Mouse (Mus musculus) hindbrain, postnatal 0 days (tissue): ENCODE data around the gene Zscan29. TPM values are rescaled to one million over a fixed set of nuclear protein-coding genes. Genes with fewer than 3 reads are reported as not detected.
"Not testable (repeated sequence)": the region's sequence is repeated elsewhere in the genome, so short reads cannot be mapped to it uniquely, and the experiment has no call there.

Experiments used
- ATAC-seq: fragments of 200-750 bp; cut with Nextera tagmentation; 2 replicates; pipeline ENCODE4 v1.8.0; 2017; ENCODE audit warnings: mild to moderate bottlenecking, moderate TSS enrichment, moderate library complexity
- DNase-seq: peaks from one replicate; pipeline ENCODE4 v3.0.0-alpha.2; 2015; ENCODE audit warnings: low spot score
- H3K27ac ChIP-seq: fragments of 300-500 bp; sonication (generic); 2 replicates; pipeline ENCODE4 v1.5.1; 2014; ENCODE audit warnings: mild to moderate bottlenecking
- H3K27me3 ChIP-seq: fragments of 300-500 bp; sonication (generic); 2 replicates; pipeline ENCODE4 v1.6.1; 2014; ENCODE audit warnings: low read length, mixed read lengths; ENCODE audit not compliant: insufficient read depth
- H3K36me3 ChIP-seq: fragments of 300-500 bp; sonication (generic); 2 replicates; pipeline ENCODE4 v1.6.1; 2014; ENCODE audit warnings: low read length, mixed read lengths; ENCODE audit not compliant: insufficient read depth
- H3K4me1 ChIP-seq: fragments of 300-500 bp; sonication (generic); 2 replicates; pipeline ENCODE4 v1.6.1; 2014; ENCODE audit warnings: antibody characterized with exemption, low read length, mixed read lengths; ENCODE audit not compliant: insufficient read depth
- H3K4me2 ChIP-seq: fragments of 300-500 bp; sonication (generic); 2 replicates; pipeline ENCODE4 v1.6.1; 2014; ENCODE audit warnings: low read depth, mild to moderate bottlenecking, low read length, moderate library complexity, mixed read lengths
- H3K4me3 ChIP-seq: fragments of 300-500 bp; sonication (generic); 2 replicates; pipeline ENCODE4 v1.5.1; 2014; ENCODE audit warnings: low read length
- H3K9ac ChIP-seq: fragments of 300-500 bp; sonication (generic); replicated peaks from 2 replicates; pipeline ENCODE4 v1.6.1; 2014; ENCODE audit warnings: mild to moderate bottlenecking, low read length, moderate library complexity, mixed read lengths
- H3K9me3 ChIP-seq: fragments of 300-500 bp; sonication (generic); 2 replicates; pipeline ENCODE4 v1.6.1; 2016; ENCODE audit warnings: low read length, mixed read lengths
- CTCF ChIP-seq: IDR thresholded peaks from 2 replicates; pipeline ENCODE4 v1.5.1; 2016; ENCODE audit warnings: antibody characterized with exemption, control low read depth, low read depth
- WGBS: fragments of 180-500 bp; shearing (Covaris S2); extraction: QIAGEN DNeasy Blood & Tissue Kit; methylation state at CpG from one replicate; pipeline ENCODE4 v1.1.7; 2014; 5-methylcytosine and 5-hydroxymethylcytosine counted together
- polyA plus RNA-seq: library from polyadenylated mRNA; unstranded; fragments of >200 nt; fragmentation: Nextera tagmentation; extraction: Ambion mirVana; gene quantifications from 2 replicates; pipeline ENCODE4 v1.2.1, GENCODE M21; 2015
- total RNA-seq: library from RNA; depleted of rRNA; stranded (reverse); fragments of >200 nt; gene quantifications from 2 replicates; pipeline ENCODE4 v1.2.3, GENCODE M21; 2014

Zscan29 gene
- total and polyA plus RNA-seq, 2 experiments from 2014 or later = 5.3 to 5.7 TPM

- Histone ChIP-seq H3K9me3 (no peaks in the 10 kb centered on the region), H3K4me2 (no peak overlapping the region), H3K9ac (no peak overlapping the region), H3K4me1 (peaks cover 16% of the 10 kb centered on the region), H3K27me3 (no peaks in the 10 kb centered on the region), H3K4me3 (no peak overlapping the region), H3K36me3 (no peaks in the 10 kb centered on the region), H3K27ac (no peak overlapping the region)
- no peak for DNase-seq
- 96% methylated on average over 4 of the region's 4 CpGs for WGBS
- no peak for ATAC-seq
- no peak for TF ChIP-seq CTCF
Measured at GRCm38 (mm10) chr2:121137371-121137770, 33.6 kb downstream of the Zscan29 start.

DNA sequence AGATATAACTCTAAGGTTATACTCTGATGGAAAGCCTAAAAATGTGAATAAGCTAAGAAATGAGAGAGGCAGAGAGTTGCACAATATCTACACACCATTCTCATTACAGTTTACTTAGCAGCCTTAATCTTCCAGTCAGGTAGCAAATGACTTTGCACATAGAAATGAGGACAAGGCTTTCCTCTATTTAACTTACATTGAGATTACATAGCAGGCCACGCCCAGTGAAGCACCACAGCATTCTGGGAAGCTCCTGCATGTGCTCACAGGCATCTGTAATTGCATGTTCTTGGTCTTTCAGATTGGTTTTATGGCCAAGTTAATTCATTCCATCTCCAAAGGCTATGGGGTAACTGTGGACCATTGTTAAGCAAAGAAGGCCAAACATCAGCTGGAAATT lies 38.1 kb downstream of the Zscan29 start:
- Histone ChIP-seq H3K27me3 (no peaks in the 10 kb centered on the region), H3K4me1 (no peaks in the 10 kb centered on the region; the same call in none of the 2 replicates), H3K4me3 (no peak overlapping the region), H3K36me3 (no peaks in the 10 kb centered on the region), H3K9ac (no peak overlapping the region), H3K4me2 (no peak overlapping the region), H3K27ac (no peak overlapping the region), H3K9me3 (no peaks in the 10 kb centered on the region)
- WGBS = 82% methylated on average over 1 of the region's 1 CpGs
- no peak for DNase-seq
- ATAC-seq = no peak
- no peak for TF ChIP-seq CTCF

DNA sequence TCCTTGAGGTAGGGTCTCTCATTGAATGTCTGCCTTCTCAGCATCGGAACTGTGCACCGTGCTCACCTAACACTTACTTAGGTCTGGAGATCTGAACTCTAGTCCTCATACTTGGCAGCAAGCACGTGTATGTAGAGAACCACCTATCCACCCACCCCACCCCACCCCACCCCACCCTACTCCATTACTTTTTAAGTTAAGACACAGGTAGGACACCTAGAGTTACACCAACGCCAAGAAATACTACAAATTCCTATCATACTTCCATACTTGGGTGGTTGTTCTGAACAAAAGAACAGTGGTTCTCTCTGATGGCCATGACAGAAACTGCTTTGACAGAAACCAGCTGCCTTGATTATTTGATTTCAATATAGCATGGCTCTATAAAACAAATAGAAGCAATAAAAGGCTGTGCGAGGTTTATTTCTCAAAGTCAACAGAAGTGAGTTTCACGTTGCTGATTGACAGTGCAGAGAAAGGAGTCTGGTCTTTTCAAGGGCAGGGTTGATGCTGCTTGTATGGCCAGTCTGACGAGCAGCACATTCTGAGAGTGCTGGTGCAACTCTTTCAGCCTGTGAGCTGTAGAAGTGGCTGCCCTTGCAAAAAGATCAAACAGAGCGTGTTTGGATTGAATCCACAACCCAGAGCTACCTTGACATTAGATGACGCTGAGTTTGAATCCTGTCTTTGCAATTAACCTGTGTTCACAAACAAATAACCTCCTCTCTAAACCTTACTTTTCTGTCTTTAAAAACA lies 41.9 kb downstream of the Zscan29 start:
- Histone ChIP-seq H3K4me2 (no peak overlapping the region), H3K9ac (no peak overlapping the region), H3K36me3 (no peaks in the 10 kb centered on the region), H3K4me3 (no peak overlapping the region), H3K9me3 (no peaks in the 10 kb centered on the region), H3K4me1 (no peaks in the 10 kb centered on the region), H3K27me3 (no peaks in the 10 kb centered on the region), H3K27ac (no peak overlapping the region)
- WGBS = 73% methylated on average over 9 of the region's 9 CpGs
- no peak for TF ChIP-seq CTCF
- DNase-seq (no peak), ATAC-seq (no peak)

DNA sequence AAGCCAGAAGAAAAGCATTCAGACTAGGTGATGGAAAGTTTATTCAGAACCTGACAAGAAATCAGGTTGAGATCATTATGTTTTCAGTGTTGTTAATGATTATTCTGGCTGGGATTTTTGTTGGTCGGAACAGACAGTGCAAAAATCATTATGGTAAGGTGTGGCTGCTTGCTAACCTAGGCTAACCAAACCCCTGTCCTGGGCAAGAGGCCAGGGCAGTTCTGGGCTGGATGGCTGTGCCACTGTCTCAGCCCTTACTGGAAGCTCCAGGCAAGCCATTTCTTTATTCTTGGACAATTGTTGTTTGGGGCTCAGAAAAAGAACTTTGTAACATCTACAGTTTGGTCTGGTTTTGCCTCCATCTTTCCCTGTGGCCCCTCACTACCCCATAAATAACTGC lies 43.4 kb downstream of the Zscan29 start:
- no peak for ATAC-seq
- Histone ChIP-seq H3K36me3 (no peaks in the 10 kb centered on the region), H3K9me3 (no peaks in the 10 kb centered on the region), H3K4me2 (no peak overlapping the region), H3K27ac (no peak overlapping the region), H3K27me3 (no peaks in the 10 kb centered on the region), H3K9ac (no peak overlapping the region), H3K4me1 (no peaks in the 10 kb centered on the region), H3K4me3 (no peak overlapping the region)
- WGBS = 90% methylated on average over 1 of the region's 1 CpGs
- TF ChIP-seq CTCF = no peak
- no peak for DNase-seq

GRCm38 (mm10) chr2:121126302-121126701 lies 44.6 kb downstream of the Zscan29 start:
- H3K27ac ChIP-seq, H3K9ac ChIP-seq, H3K27me3 ChIP-seq, DNase-seq, H3K4me1 ChIP-seq, H3K4me2 ChIP-seq, H3K36me3 ChIP-seq, H3K9me3 ChIP-seq, ATAC-seq, H3K4me3 ChIP-seq: not testable (repeated sequence)
- 94% methylated on average over 5 of the region's 5 CpGs for WGBS

- no peak overlapping the region for H3K27ac ChIP-seq
- H3K36me3 ChIP-seq = no peaks in the 10 kb centered on the region
- no peak overlapping the region for H3K4me3 ChIP-seq
- no peak overlapping the region for H3K9ac ChIP-seq
- ATAC-seq (no peak), DNase-seq (no peak)
- H3K27me3 ChIP-seq = no peaks in the 10 kb centered on the region
- H3K9me3 ChIP-seq = no peaks in the 10 kb centered on the region
- no peaks in the 10 kb centered on the region for H3K4me1 ChIP-seq
- 87% methylated on average over 3 of the region's 3 CpGs for WGBS
- H3K4me2 ChIP-seq = no peak overlapping the region
- no peak for TF ChIP-seq CTCF
Measured at GRCm38 (mm10) chr2:121119260-121119659, 51.7 kb downstream of the Zscan29 start.

DNA sequence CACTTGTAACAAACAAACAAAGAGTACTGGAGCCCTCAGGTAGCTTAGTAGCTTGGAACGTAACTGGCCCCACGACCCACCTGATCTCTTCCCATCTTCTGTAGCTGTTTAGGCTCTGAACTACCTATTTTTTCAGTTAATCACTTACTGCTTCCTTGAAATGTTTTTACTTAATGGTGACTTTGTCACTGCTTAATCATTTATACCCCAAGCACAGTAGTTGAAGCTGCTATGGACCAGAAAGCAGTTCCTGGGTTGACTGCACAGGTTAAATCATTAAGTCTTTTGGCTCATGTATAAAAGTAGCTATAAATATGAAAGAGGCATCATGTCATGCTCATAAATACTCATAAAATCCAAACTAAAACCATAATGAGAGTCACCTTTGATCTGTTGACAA lies 55.5 kb downstream of the Zscan29 start:
- H3K27me3 ChIP-seq = no peaks in the 10 kb centered on the region
- no peaks in the 10 kb centered on the region for H3K9me3 ChIP-seq
- 95% methylated on average over 2 of the region's 2 CpGs for WGBS
- H3K4me2 ChIP-seq = no peak overlapping the region
- DNase-seq (no peak), ATAC-seq (no peak)
- no peak overlapping the region for H3K9ac ChIP-seq
- H3K4me1 ChIP-seq = no peaks in the 10 kb centered on the region
- no peak overlapping the region for H3K4me3 ChIP-seq
- no peak for TF ChIP-seq CTCF
- H3K36me3 ChIP-seq = no peaks in the 10 kb centered on the region
- H3K27ac ChIP-seq = no peak overlapping the region
